Mouse (Mus musculus): ENCODE measurements around the gene Rogdi.

Gene Rogdi

GRCm38 (mm10) chr16:4993276-4993675 is 20.1 kb downstream of the Rogdi start:
- in situ Hi-C loops (cut with MboI): no loop called here

GRCm38 (mm10) chr16:4984717-4985116 is 28.6 kb downstream of the Rogdi start:
- in situ Hi-C loops (cut with MboI): loop anchor here (10.0 kb wide), 1 partner anchor 150 kb away; the partner anchor contains the start of gene Ppl

DNA sequence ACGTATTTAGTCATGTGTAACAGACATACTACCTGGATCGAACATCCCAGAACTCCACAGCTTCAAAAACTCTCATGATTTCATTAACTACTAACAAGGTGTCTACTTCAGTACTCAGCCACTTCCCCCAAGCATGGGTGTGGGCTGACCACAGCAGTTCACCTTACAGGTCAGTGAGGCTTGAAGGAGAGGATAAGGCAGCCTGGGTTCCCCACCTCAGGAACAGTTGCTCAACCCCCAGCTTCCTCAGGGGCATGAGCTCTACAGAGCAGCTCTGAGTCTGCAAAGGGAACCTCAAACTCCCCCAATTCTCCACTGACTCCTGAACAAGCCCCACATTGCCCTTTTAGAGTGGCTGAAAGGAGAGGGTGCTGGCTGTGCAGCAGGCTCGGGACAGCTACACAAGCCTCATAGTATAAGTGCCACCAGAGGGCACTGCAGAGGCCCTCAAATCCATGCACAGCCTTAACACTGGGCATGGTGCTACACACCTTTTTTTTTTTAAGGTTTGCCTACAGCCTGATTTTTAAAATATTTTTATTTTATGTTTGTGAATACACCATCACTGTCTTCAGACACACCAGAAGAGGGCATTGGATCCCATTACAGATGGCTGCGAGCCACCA is 33.5 kb downstream of the Rogdi start:
- in situ Hi-C loops (cut with MboI): loop anchor here (10.0 kb wide), 1 partner anchor 155 kb away; the partner anchor contains the start of gene Ppl

GRCm38 (mm10) chr16:4978275-4979051 is 34.9 kb downstream of the Rogdi start:
- in situ Hi-C loops (cut with MboI): no loop called here

GRCm38 (mm10) chr16:4976180-4976579 is 37.2 kb downstream of the Rogdi start:
- in situ Hi-C loops (cut with MboI): no loop called here

DNA sequence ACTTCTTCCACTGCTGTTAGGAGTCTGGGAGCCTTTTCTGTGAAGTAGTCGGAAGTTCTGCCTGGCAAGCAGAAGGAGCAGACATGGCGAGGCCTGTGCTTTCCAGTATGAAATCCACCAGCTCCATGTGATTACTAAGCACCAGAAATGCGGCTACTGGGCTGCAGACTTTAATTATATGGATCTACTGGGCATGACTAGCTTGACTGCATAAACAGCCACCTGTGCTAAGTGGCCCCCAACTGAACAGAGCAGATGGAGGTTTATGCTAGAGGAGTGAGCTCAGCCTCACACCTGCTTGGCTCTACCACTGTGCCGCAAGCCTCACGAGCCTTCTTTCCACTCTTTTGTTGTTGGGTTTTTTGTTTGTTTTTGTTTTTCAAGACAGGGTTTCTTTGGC is 38.8 kb downstream of the Rogdi start:
- in situ Hi-C loops (cut with MboI): no loop called here

DNA sequence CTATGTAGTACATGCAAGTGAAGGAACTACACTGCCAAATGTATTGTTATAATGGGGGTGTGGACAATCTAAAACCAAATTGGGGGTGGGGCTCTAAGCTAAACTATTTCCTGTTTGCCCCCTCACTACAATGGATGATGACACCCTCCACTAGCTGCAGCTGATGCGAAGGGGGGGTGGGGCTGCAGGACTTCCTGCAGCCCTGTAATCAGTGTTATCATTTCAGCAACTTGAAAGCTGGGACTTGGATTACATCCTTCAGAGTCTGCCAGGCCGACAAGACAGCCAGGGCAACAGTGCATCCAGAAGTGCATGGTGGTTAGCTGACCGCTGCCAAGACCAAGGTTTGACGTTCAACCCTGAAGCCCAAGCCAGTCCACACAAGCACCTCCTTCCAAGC is 41.7 kb downstream of the Rogdi start:
- in situ Hi-C loops (cut with MboI): no loop called here

DNA sequence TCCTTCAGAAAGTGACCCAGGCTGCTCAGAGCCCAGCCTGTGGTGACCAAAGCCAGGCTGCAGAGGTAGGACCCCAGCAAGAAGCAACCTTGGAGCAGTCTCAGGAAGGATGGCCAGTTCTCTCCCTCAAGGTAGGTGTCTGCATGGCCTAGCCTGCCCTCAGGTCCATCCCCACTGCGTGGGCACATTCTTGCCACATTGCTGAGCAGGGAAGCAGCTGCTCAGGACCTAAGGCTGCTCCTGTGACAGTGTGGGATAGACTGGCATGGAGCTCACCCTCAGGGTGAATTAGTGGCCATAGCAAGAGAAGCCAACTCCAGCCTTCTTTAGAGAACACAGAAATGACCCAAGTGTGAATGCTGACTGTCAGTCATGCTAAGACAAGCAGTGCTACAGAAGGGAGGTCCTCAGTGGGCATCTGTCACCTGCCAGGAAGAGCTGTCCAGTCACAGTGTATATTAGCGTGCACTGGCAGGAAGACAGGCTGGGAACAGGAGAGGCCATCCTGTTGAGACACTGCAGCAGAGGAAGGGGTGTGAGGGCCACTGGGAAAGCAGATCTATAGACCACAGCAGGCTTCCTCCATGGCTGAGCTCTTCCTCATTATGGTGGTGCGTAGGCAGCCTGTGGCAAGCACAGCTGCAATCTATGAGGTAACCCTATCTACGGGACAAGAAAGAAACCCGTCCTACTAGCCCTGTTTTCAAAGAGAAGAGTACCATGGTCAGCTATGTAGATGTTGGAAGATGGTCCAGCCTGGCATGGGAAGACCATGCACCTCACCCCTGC is 44.1 kb downstream of the Rogdi start:
- in situ Hi-C loops (cut with MboI): no loop called here

- in situ Hi-C loops (cut with MboI): no loop called here
Measured at GRCm38 (mm10) chr16:4968426-4968825, 44.9 kb downstream of the Rogdi start.

DNA sequence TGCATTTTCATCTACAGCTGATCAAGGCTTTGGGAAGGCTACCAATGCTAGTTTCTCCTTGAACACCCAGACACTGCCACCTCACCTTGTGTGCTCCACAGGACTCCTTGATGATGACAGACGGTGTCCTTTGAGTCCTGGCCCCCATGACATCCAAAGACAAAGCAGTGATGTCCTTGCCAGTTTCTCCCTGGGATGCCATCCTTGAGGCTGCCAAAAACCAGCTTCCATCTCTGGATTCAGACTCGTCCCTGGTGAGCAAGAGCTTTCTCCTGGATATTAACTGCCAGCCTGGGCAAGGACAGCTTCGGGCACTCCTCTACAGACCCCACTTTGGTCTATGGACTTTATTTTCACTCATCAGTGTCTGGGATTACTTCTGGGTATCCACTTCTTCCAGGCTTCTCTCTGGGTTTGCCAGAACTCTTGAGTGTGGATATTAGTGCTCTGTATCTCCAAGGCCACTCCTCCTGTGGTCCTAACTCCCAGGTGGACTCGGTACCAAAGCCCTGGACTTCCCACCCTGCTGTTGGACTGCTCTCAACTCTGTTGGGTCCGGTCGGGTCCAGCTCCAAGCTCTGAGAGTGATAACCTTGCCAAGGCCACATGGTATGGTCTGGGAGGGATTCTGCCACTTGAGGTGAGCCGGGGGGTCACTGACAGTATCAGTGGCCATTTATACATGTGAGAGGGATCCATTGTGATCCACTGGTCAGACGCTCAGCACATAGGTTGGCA is 47.8 kb downstream of the Rogdi start:
- in situ Hi-C loops (cut with MboI): no loop called here

GRCm38 (mm10) chr16:4964731-4965391 is 48.5 kb downstream of the Rogdi start:
- in situ Hi-C loops (cut with MboI): no loop called here

GRCm38 (mm10) chr16:4963797-4964709 is 49.3 kb downstream of the Rogdi start, which contains the start of gene Anks3:
Anks3 (minus strand) TSS chr16:4964205.
- in situ Hi-C loops (cut with MboI): no loop called here

- in situ Hi-C loops (cut with MboI): no loop called here
Measured at GRCm38 (mm10) chr16:4963346-4963745, 50.0 kb downstream of the Rogdi start.

- in situ Hi-C loops (cut with MboI): no loop called here
Measured at GRCm38 (mm10) chr16:4960260-4960659, 53.1 kb downstream of the Rogdi start.
